Mouse (Mus musculus): ENCODE measurements around the gene Depdc7. TPM values are rescaled to one million over a fixed set of nuclear protein-coding genes. Genes with fewer than 3 reads are reported as not detected.

The Depdc7 gene
- polyA plus RNA-seq, 1 experiment from 2014 or later: 0.70 TPM

- no peaks in the 10 kb centered on the region for H3K9me3 ChIP-seq (ENCODE audit: control insufficient read depth, low read length)
- WGBS: 83% methylated on average over 3 of the region's 3 CpGs
- no peaks in the 10 kb centered on the region for H3K27me3 ChIP-seq (ENCODE audit: control insufficient read depth, insufficient read depth, low read length)
- no peak overlapping the region for H3K4me3 ChIP-seq (ENCODE audit: low read depth, low read length)
- no peak overlapping the region for H3K9ac ChIP-seq (replicated peaks; ENCODE audit: low read depth, low read length)
- no peak overlapping the region for H3K4me2 ChIP-seq (ENCODE audit: low read depth, low read length)
- no peak overlapping the region for H3K27ac ChIP-seq (ENCODE audit: low read depth, low read length)
- no peak for ATAC-seq (ENCODE audit: low read depth)
- peaks cover 6% of the 10 kb centered on the region; the same call in 1 of the 2 replicates for H3K36me3 ChIP-seq (ENCODE audit: control insufficient read depth, insufficient read depth, low read length)
- H3K4me1 ChIP-seq (ENCODE audit: control insufficient read depth, insufficient read depth, low read length): no peaks in the 10 kb centered on the region
These were observed 55.4 kb downstream of the Depdc7 start for GRCm38 (mm10) chr2:104687261-104687660.

GRCm38 (mm10) chr2:104685418-104685817, 57.3 kb downstream of the Depdc7 start:
- H3K4me3 ChIP-seq (ENCODE audit: low read depth, low read length): no peak overlapping the region
- ATAC-seq (ENCODE audit: low read depth): peak; percentile 93
- H3K27ac ChIP-seq (ENCODE audit: low read depth, low read length): no peak overlapping the region
- 7% methylated on average over 13 of the region's 13 CpGs for WGBS
- no peaks in the 10 kb centered on the region for H3K9me3 ChIP-seq (ENCODE audit: control insufficient read depth, low read length)
- no peaks in the 10 kb centered on the region for H3K27me3 ChIP-seq (ENCODE audit: control insufficient read depth, insufficient read depth, low read length)
- H3K4me2 ChIP-seq (ENCODE audit: low read depth, low read length): no peak overlapping the region
- H3K4me1 ChIP-seq (ENCODE audit: control insufficient read depth, insufficient read depth, low read length): no peaks in the 10 kb centered on the region
- H3K9ac ChIP-seq (replicated peaks; ENCODE audit: low read depth, low read length): no peak overlapping the region
- H3K36me3 ChIP-seq (ENCODE audit: control insufficient read depth, insufficient read depth, low read length): peaks cover 9% of the 10 kb centered on the region; the same call in 1 of the 2 replicates

- H3K27ac ChIP-seq (ENCODE audit: low read depth, low read length): no peak overlapping the region
- WGBS: 96% methylated on average over 4 of the region's 4 CpGs
- peaks cover 10% of the 10 kb centered on the region for H3K36me3 ChIP-seq (ENCODE audit: control insufficient read depth, insufficient read depth, low read length)
- no peak for ATAC-seq (ENCODE audit: low read depth)
- no peak overlapping the region for H3K4me3 ChIP-seq (ENCODE audit: low read depth, low read length)
- H3K4me2 ChIP-seq (ENCODE audit: low read depth, low read length): no peak overlapping the region
- H3K9ac ChIP-seq (replicated peaks; ENCODE audit: low read depth, low read length): no peak overlapping the region
- H3K9me3 ChIP-seq (ENCODE audit: control insufficient read depth, low read length): no peaks in the 10 kb centered on the region
- H3K27me3 ChIP-seq (ENCODE audit: control insufficient read depth, insufficient read depth, low read length): no peaks in the 10 kb centered on the region
- H3K4me1 ChIP-seq (ENCODE audit: control insufficient read depth, insufficient read depth, low read length): no peaks in the 10 kb centered on the region
These were observed 57.9 kb downstream of the Depdc7 start for GRCm38 (mm10) chr2:104684771-104685170.

GRCm38 (mm10) chr2:104677326-104677725, 65.4 kb downstream of the Depdc7 start:
- Histone ChIP-seq H3K36me3 (ENCODE audit: control insufficient read depth, insufficient read depth, low read length) (peaks cover 6% of the 10 kb centered on the region; the same call in 1 of the 2 replicates), H3K4me1 (ENCODE audit: control insufficient read depth, insufficient read depth, low read length) (no peaks in the 10 kb centered on the region), H3K9me3 (ENCODE audit: control insufficient read depth, low read length) (no peaks in the 10 kb centered on the region), H3K9ac (replicated peaks; ENCODE audit: low read depth, low read length) (no peak overlapping the region), H3K27me3 (ENCODE audit: control insufficient read depth, insufficient read depth, low read length) (no peaks in the 10 kb centered on the region), H3K4me3 (ENCODE audit: low read depth, low read length) (no peak overlapping the region), H3K27ac (ENCODE audit: low read depth, low read length) (no peak overlapping the region), H3K4me2 (ENCODE audit: low read depth, low read length) (no peak overlapping the region)
- 88% methylated on average over 3 of the region's 3 CpGs for WGBS
- ATAC-seq (ENCODE audit: low read depth): no peak

Other genes with a start within 250 kb of the Depdc7 start
- 11.8 and 14.8 TPM in 2 replicates for gene Hipk3, start 248.4 kb downstream of the Depdc7 start, polyA plus RNA-seq (2014; fragmentation: Nextera tagmentation; extraction: Ambion mirVana)
- gene Cstf3, start 152.4 kb downstream of the Depdc7 start, polyA plus RNA-seq (2014; fragmentation: Nextera tagmentation; extraction: Ambion mirVana): 104 and 105 TPM in 2 replicates
- gene Tcp11l1, start 30.7 kb downstream of the Depdc7 start, polyA plus RNA-seq (2014; fragmentation: Nextera tagmentation; extraction: Ambion mirVana): 65.2 and 75.8 TPM in 2 replicates
- 0.29 TPM in 1 of 2 replicates, not detected in the other for gene Pin1rt1, start 26.5 kb downstream of the Depdc7 start, polyA plus RNA-seq (2014; fragmentation: Nextera tagmentation; extraction: Ambion mirVana)
- 10.4 and 12.4 TPM in 2 replicates for gene Qser1, start 73.9 kb upstream of the Depdc7 start, polyA plus RNA-seq (2014; fragmentation: Nextera tagmentation; extraction: Ambion mirVana)
- gene Prrg4, start 107.0 kb upstream of the Depdc7 start, polyA plus RNA-seq (2014; fragmentation: Nextera tagmentation; extraction: Ambion mirVana): 0.35 and 0.60 TPM in 2 replicates
- gene Ccdc73, start 124.9 kb upstream of the Depdc7 start, polyA plus RNA-seq (2014; fragmentation: Nextera tagmentation; extraction: Ambion mirVana): 7.5 and 9.7 TPM in 2 replicates